Mouse (Mus musculus): Measurements from ENCODE around the gene Gm13278.
"Not testable (repeated sequence)": the region's sequence is repeated elsewhere in the genome, so short reads cannot be mapped to it uniquely, and the experiment has no call there.

- not testable (repeated sequence) for TF ChIP-seq CTCF (IDR thresholded peaks at IDR 0.05; ENCODE audit: control insufficient read depth, insufficient read depth, insufficient read length); CEBPB (IDR thresholded peaks at IDR 0.05; ENCODE audit: low read depth); USF1 (IDR thresholded peaks at IDR 0.05; ENCODE audit: low read depth); FOSL1 (IDR thresholded peaks at IDR 0.05; ENCODE audit: insufficient read depth, low read length, poor library complexity, severe bottlenecking)
Measured at GRCm38 (mm10) chr4:88761776-88762175, 29.6 kb upstream of the Gm13278 start.

Measured in C2C12 (cell line).